8 mouse cellular contexts compared by ENCODE assay signal in the genomic region with DNA sequence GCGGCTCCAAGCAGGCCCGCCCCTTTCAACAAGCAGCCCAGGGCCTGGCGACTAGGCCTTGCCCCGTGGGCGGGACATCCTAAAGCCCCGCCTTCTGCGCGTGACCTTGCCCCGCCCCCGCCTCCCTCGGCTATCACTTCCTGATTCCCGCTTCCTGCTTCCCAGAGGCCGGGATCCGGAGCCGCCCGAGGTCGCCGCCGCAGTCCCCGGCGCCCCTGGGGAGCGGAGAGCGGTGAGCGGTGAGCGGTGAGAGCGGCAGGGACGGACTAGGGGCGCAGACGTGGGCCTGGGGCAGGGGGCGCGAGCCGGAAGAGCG. TPM values are rescaled to one million over a fixed set of nuclear protein-coding genes. Genes with fewer than 3 reads are reported as not detected.
DNase-seq lines count a peak whose midpoint lies in the region; ATAC-seq and TF ChIP-seq lines count a peak whose summit lies in the region.

A gene (plus strand): TSS at position 129 of the 316 bp plus-strand sequence.

- H3K4me3 ChIP-seq in C2C12 (ENCODE audit: insufficient read depth, poor library complexity, severe bottlenecking) = peak within 1 kb of the TSS; percentile 74
- peak within 1 kb of the TSS; percentile 79 for H3K4me3 ChIP-seq in erythroblast, embryonic 14.5 days (replicated peaks)
- peak within 1 kb of the TSS; percentile 97 for H3K4me3 ChIP-seq in heart, embryonic 12.5 days
- peak within 1 kb of the TSS; percentile 98 for H3K4me3 ChIP-seq in kidney, postnatal 0 days (replicated peaks; ENCODE audit: low read depth, low read length)
- H3K4me3 ChIP-seq in liver, embryonic 11.5 days (ENCODE audit: low read depth, low read length) = peak within 1 kb of the TSS; percentile 83
- H3K4me3 ChIP-seq in stomach, embryonic 14.5 days (ENCODE audit: low read depth, low read length) = peak within 1 kb of the TSS; percentile 79

- H3K27ac ChIP-seq in heart, embryonic 12.5 days (ENCODE audit: poor library complexity, severe bottlenecking) = peak within 1 kb of the TSS; percentile 75
- peak within 1 kb of the TSS; percentile 87 for H3K27ac ChIP-seq in kidney, postnatal 0 days
- peak within 1 kb of the TSS; percentile 74 for H3K27ac ChIP-seq in liver, embryonic 11.5 days (ENCODE audit: low read depth, low read length)
- peak within 1 kb of the TSS; percentile 56 for H3K27ac ChIP-seq in stomach, embryonic 14.5 days (ENCODE audit: low read length)

- peak within 1 kb of the TSS; percentile 97 for H3K9ac ChIP-seq in heart, embryonic 12.5 days
- peak within 1 kb of the TSS; percentile 93 for H3K9ac ChIP-seq in kidney, postnatal 0 days (ENCODE audit: low read depth, low read length)
- H3K9ac ChIP-seq in liver, embryonic 11.5 days (ENCODE audit: low read depth, low read length) = peak within 1 kb of the TSS; percentile 91
- H3K9ac ChIP-seq in stomach, embryonic 14.5 days (replicated peaks; ENCODE audit: low read depth, low read length) = peak within 1 kb of the TSS; percentile 75

- H3K4me2 ChIP-seq in heart, embryonic 12.5 days = peak within 1 kb of the TSS; percentile 88
- peak within 1 kb of the TSS; percentile 89 for H3K4me2 ChIP-seq in kidney, postnatal 0 days (ENCODE audit: low read length)
- peak within 1 kb of the TSS; percentile 68 for H3K4me2 ChIP-seq in liver, embryonic 11.5 days
- H3K4me2 ChIP-seq in stomach, embryonic 14.5 days (replicated peaks; ENCODE audit: low read depth, low read length) = peak within 1 kb of the TSS; percentile 78

- H3K9me3 ChIP-seq in erythroblast, embryonic 14.5 days (ENCODE audit: control insufficient read depth, low read length) = peaks cover 6% of the 10 kb centered on the region
- H3K9me3 ChIP-seq in heart, embryonic 12.5 days (replicated peaks) = 0 out of 2 replicates have a peak, but pooled peaks cover 5% of the 10 kb centered on the region
- H3K9me3 ChIP-seq in kidney, postnatal 0 days (replicated peaks; ENCODE audit: low read length) = no peaks in the 10 kb centered on the region
- H3K9me3 ChIP-seq in liver, embryonic 11.5 days (ENCODE audit: control insufficient read depth, low read length) = no peaks in the 10 kb centered on the region
- H3K9me3 ChIP-seq in stomach, embryonic 14.5 days (ENCODE audit: control insufficient read depth, low read depth, low read length) = no peaks in the 10 kb centered on the region

- DNase-seq in brain, embryonic 14.5 days (ENCODE audit: low read depth) = peak; percentile 96
- DNase-seq in kidney, postnatal 0 days (ENCODE audit: low spot score) = peak; percentile 96
- peak; percentile 97 for DNase-seq in liver, embryonic 11.5 days (ENCODE audit: low spot score)
- peak; percentile 91 for DNase-seq in naive thymus-derived CD4-positive, alpha-beta T cell, adult 2 months (ENCODE audit: low read depth)

- H3K79me2 ChIP-seq in C2C12 (ENCODE audit: control insufficient read depth, insufficient read depth) = peaks cover 28% of the 10 kb centered on the region

- peak; percentile 44; the same call in 1 of the 2 replicates for TF ChIP-seq POLR2A in brain, embryonic 14.5 days (IDR thresholded peaks at IDR 0.05; ENCODE audit: borderline replicate concordance, extremely low read depth, insufficient read depth, insufficient read length, poor library complexity, severe bottlenecking)

- H3K27me3 ChIP-seq in C2C12 (ENCODE audit: control insufficient read depth, insufficient read depth, insufficient read length) = no peaks in the 10 kb centered on the region
- no peaks in the 10 kb centered on the region for H3K27me3 ChIP-seq in erythroblast, embryonic 14.5 days (ENCODE audit: control insufficient read depth)
- H3K27me3 ChIP-seq in heart, embryonic 12.5 days (replicated peaks) = no peaks in the 10 kb centered on the region
- H3K27me3 ChIP-seq in kidney, postnatal 0 days (ENCODE audit: insufficient read depth, low read length) = no peaks in the 10 kb centered on the region
- no peaks in the 10 kb centered on the region for H3K27me3 ChIP-seq in liver, embryonic 11.5 days (replicated peaks; ENCODE audit: control insufficient read depth, insufficient read depth, low read length)
- H3K27me3 ChIP-seq in stomach, embryonic 14.5 days (ENCODE audit: control insufficient read depth, insufficient read depth, low read length) = no peaks in the 10 kb centered on the region

- TF ChIP-seq CTCF in C2C12 (IDR thresholded peaks at IDR 0.05; ENCODE audit: control insufficient read depth, insufficient read depth, insufficient read length) = no peak
- no peak for TF ChIP-seq CTCF in brain, embryonic 14.5 days (IDR thresholded peaks at IDR 0.05; ENCODE audit: borderline replicate concordance, extremely low read depth, insufficient read depth, insufficient read length)
- TF ChIP-seq CTCF in kidney, postnatal 0 days (IDR thresholded peaks at IDR 0.05; ENCODE audit: low read depth) = no peak

- peaks cover 15% of the 10 kb centered on the region for H3K79me3 ChIP-seq in C2C12 (ENCODE audit: low read depth)

- peaks cover 41% of the 10 kb centered on the region for H3K4me1 ChIP-seq in erythroblast, embryonic 14.5 days (ENCODE audit: control insufficient read depth)
- peaks cover 43% of the 10 kb centered on the region for H3K4me1 ChIP-seq in heart, embryonic 12.5 days (replicated peaks)
- H3K4me1 ChIP-seq in kidney, postnatal 0 days (replicated peaks; ENCODE audit: insufficient read depth, low read length) = peaks cover 11% of the 10 kb centered on the region; the same call in 1 of the 2 replicates
- peaks cover 19% of the 10 kb centered on the region for H3K4me1 ChIP-seq in liver, embryonic 11.5 days (replicated peaks; ENCODE audit: control insufficient read depth, insufficient read depth, low read length)
- H3K4me1 ChIP-seq in stomach, embryonic 14.5 days (ENCODE audit: control insufficient read depth, insufficient read depth, low read length) = peaks cover 20% of the 10 kb centered on the region

- peak within 1 kb of the TSS; percentile 97 for H3ac ChIP-seq in C2C12 (ENCODE audit: control insufficient read depth, insufficient read length, low read depth)

- peak; percentile 95 for ATAC-seq in heart, embryonic 12.5 days (ENCODE audit: insufficient number of reproducible peaks, low FRiP score)
- ATAC-seq in kidney, postnatal 0 days (replicated peaks; ENCODE audit: low FRiP score, low read depth) = peak; percentile 91
- peak; percentile 95 for ATAC-seq in liver, embryonic 11.5 days (replicated peaks; ENCODE audit: low FRiP score)
- peak; percentile 96 for ATAC-seq in stomach, embryonic 14.5 days (ENCODE audit: insufficient number of reproducible peaks, insufficient read depth, low FRiP score, low read depth)

- H3K36me3 ChIP-seq in C2C12 (ENCODE audit: control insufficient read depth, insufficient read depth) = peaks cover 19% of the 10 kb centered on the region
- peaks cover 36% of the 10 kb centered on the region for H3K36me3 ChIP-seq in erythroblast, embryonic 14.5 days (ENCODE audit: control insufficient read depth)
- peaks cover 36% of the 10 kb centered on the region for H3K36me3 ChIP-seq in heart, embryonic 12.5 days
- peaks cover 18% of the 10 kb centered on the region for H3K36me3 ChIP-seq in kidney, postnatal 0 days (ENCODE audit: insufficient read depth, low read length)
- H3K36me3 ChIP-seq in liver, embryonic 11.5 days (ENCODE audit: control insufficient read depth, insufficient read depth, low read length) = peaks cover 9% of the 10 kb centered on the region; the same call in 1 of the 2 replicates
- H3K36me3 ChIP-seq in stomach, embryonic 14.5 days (ENCODE audit: control insufficient read depth, insufficient read depth, low read length) = peaks cover 24% of the 10 kb centered on the region

- WGBS in heart, embryonic 12.5 days = under 1% methylated on average over 32 of the region's 33 CpGs
- WGBS in kidney, postnatal 0 days = 0% methylated on average over 33 of the region's 33 CpGs
- 1% methylated on average over 33 of the region's 33 CpGs for WGBS in liver, embryonic 11.5 days
- WGBS in stomach, embryonic 14.5 days = 0% methylated on average over 33 of the region's 33 CpGs

TF ChIP-seq in C2C12, 6 proteins besides CTCF, POLR2A, EP300 and RAD21:
- TF ChIP-seq MAX (IDR thresholded peaks at IDR 0.05) (peak; percentile 24), FOSL1 (IDR thresholded peaks at IDR 0.05; ENCODE audit: insufficient read depth, low read length, poor library complexity, severe bottlenecking) (no peak), USF1 (IDR thresholded peaks at IDR 0.05; ENCODE audit: low read depth) (peak; percentile 68), MYOG (IDR thresholded peaks at IDR 0.05; ENCODE audit: control insufficient read depth, extremely low read depth, insufficient read length) (no peak), MYOD1 (IDR thresholded peaks at IDR 0.05; ENCODE audit: control insufficient read depth, insufficient read length, low read depth) (no peak), CEBPB (IDR thresholded peaks at IDR 0.05; ENCODE audit: low read depth) (no peak)

RNA-seq across cellular contexts. Expression of the gene that starts here (rescaled TPM):
- 257 TPM for polyA plus RNA-seq in C2C12 (2012; fragmentation: generic; extraction: Trizol)
- 210 and 237 TPM in 2 replicates for polyA plus RNA-seq in brain, embryonic 14.5 days (2012; rRNA removed)
- polyA plus RNA-seq in erythroblast, embryonic 14.5 days (2012) = 6.2 and 7.5 TPM in 2 replicates
- polyA plus RNA-seq in heart, embryonic 12.5 days (2016; fragmentation: Nextera tagmentation; extraction: Ambion mirVana) = 115 and 122 TPM in 2 replicates
- polyA plus RNA-seq in kidney, postnatal 0 days (2015; fragmentation: Nextera tagmentation; extraction: Ambion mirVana) = 161 and 164 TPM in 2 replicates
- polyA plus RNA-seq in liver, embryonic 11.5 days (2014; fragmentation: Nextera tagmentation; extraction: Ambion mirVana) = 126 and 132 TPM in 2 replicates
- 149 and 152 TPM in 2 replicates for polyA plus RNA-seq in stomach, embryonic 14.5 days (2014; fragmentation: Nextera tagmentation; extraction: Ambion mirVana)

Comparison
In these comparisons a context has a peak if more than half of its experiments do, and no peak if none do; other contexts are left out.
1. Peak in every context shown above with its lines: DNase-seq, ATAC-seq, H3K4me3 ChIP-seq and H3K27ac ChIP-seq.
2. RNA of the gene that starts here (polyA plus RNA-seq): 257 TPM in C2C12 (single experiment), 210 to 237 TPM in brain, embryonic 14.5 days, 161 to 164 TPM in kidney, postnatal 0 days, 149 to 152 TPM in stomach, embryonic 14.5 days, 126 to 132 TPM in liver, embryonic 11.5 days and 115 to 122 TPM in heart, embryonic 12.5 days; 6.2 to 7.5 TPM in erythroblast, embryonic 14.5 days; every median in the first group is over 10 times any median in the second.